Mouse (Mus musculus): ENCODE results near the gene Zfr2.
A peak's percentile ranks its signal among the peaks of the same experiment; 100 is the strongest.
"Not testable (repeated sequence)": the region's sequence is repeated elsewhere in the genome, so short reads cannot be mapped to it uniquely, and the experiment has no call there.

Zfr2 gene

GRCm38 (mm10) chr10:81202978-81203720, 29.8 kb upstream of the Zfr2 start:
- DNase-seq = no peak

GRCm38 (mm10) chr10:81204137-81204536, 28.8 kb upstream of the Zfr2 start:
- no peak for DNase-seq

DNA sequence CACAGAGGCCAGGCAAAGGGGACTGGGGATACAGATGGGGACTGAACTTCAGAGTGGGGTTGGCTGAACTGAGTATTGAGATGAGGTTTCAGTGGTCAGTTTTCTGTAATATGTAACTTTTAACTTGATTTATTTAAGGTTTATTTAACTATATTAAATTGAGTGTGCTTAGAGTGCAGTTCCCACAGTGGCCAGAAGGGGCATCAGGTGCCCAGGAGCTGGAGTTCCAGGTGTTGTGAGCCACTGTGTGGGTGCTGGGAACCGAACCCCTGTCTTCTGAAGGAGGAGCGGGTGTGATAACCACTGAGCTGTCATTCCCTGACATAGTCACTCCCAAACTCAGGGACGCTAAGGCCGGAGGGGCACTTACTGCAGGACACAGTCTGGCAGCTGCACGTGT, 22.8 kb upstream of the Zfr2 start:
- DNase-seq = no peak

DNA sequence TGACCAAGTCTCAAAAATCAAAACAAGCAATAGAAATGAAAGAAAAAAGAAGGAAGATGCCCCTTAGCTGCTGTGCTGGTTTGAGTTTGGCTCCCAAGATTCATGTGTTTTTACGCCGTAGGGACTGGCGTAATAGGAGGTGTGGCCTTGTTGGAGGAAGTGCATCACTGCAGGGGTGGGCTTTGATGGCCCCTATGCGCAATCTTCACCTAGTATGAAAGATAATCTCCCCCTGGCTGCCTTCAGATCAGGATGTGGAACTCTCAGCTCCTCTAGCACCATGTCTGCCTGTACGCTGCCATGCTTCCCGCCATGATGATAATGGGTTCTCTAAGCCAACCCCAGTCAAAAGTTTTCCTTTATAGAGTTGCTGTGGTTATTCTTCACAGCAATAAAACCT, 16.7 kb upstream of the Zfr2 start:
- DNase-seq = no peak

GRCm38 (mm10) chr10:81216810-81217209, 16.1 kb upstream of the Zfr2 start:
- no peak for DNase-seq

DNA sequence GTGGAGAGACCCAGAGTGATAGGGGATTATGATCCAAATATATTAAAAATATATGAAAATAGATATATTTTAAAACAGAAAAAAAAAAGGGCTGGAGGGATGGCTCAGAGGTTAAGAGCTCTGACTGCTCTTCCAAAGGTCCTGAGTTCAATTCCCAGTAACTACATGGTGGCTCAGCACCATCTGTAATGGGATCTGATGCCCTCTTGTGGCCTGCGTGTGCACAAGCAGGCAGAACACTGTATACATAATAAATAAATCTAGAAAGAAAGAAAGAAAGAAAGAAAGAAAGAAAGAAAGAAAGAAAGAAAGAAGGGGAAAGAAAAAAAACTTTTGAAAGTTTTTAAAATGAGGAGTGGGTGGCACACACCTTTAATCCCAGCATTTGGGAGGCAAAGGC, 15.7 kb upstream of the Zfr2 start:
- DNase-seq = not testable (repeated sequence)

- peak; percentile 77 for DNase-seq
These were observed 15.0 kb upstream of the Zfr2 start for GRCm38 (mm10) chr10:81217964-81218363.

DNA sequence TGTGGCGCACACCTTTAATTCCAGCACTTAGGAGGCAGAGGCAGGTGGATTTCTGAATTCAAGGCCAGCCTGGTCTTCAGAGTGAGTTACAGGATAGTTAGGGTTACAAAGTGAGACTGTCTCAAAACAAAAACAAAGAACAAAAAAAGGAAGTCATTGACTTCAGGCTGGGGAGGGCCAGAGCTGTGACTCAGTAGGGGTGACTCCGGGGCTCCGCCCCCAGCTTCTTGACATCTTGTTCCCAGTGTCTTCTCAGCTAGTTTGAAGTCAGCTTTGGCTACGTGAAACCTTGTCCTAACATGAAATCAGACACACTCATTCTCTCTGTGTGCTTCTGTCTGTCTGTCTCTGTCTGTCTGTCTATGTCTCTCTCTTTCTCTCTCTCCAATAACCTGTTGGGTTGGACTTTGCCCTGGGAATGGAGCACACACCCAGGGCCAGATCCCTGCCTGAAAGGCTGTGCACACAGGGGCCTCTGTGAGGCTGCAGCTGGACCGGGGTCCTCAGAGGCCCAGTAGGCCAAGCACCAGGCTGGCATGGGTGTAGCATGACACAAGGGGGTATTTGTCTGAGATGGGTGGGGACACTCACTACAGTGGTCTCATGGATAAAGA, 11.4 kb upstream of the Zfr2 start:
- DNase-seq = no peak

GRCm38 (mm10) chr10:81223731-81224130, 9.2 kb upstream of the Zfr2 start:
- DNase-seq = not testable (repeated sequence)

GRCm38 (mm10) chr10:81229735-81230437, 3.1 kb upstream of the Zfr2 start:
- no peak for DNase-seq

- peak; percentile 24 for DNase-seq
These were observed 2.3 kb upstream of the Zfr2 start, which contains the start of gene Atcay for GRCm38 (mm10) chr10:81230438-81231332. Gene Atcay, minus strand, starts transcription at chr10:81230833.

DNA sequence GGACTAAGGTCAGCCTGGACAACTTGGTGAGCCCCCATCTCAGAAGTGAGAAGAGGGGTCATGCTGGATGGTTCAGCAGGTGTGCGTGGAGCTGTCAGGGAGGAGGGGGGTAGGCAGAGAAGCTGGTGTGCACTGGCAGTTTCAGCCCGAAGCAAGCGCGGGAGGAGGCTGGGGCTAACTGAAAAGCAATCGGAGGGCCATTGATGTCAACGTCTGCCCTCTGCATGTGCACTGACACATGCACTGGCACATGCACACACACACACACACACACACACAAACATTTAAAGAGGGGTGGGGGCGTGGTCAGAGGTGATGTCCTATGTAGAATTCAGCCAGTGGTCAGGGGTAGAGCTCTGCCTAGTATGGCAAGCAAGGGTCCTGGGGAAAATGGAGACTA, 1.5 kb upstream of the Zfr2 start:
- no peak for DNase-seq

DNA sequence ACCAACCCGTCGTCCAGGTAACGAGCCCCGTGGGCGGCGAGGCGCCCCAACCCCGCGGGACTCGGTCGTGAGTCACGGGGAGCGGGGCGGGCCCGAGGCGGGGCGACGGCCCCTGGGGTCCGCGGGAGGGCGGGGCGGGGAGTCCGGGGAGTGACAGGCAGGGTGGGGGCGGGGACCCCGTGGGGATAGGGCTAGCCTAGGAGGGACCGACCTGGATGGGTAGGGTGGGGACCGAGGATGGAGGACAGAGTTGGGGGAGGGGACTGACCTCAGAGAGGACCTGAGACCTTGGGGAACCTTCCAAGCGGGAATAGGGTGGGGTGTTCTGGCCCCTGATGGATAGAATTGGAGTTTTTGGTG, 251 bp downstream of the Zfr2 start:
- no peak for DNase-seq

GRCm38 (mm10) chr10:81234206-81234605, 1.3 kb downstream of the Zfr2 start:
- DNase-seq = no peak

- DNase-seq = no peak
These were observed 3.7 kb downstream of the Zfr2 start for GRCm38 (mm10) chr10:81236471-81237268.

GRCm38 (mm10) chr10:81238618-81239017, 5.7 kb downstream of the Zfr2 start:
- DNase-seq = no peak

DNA sequence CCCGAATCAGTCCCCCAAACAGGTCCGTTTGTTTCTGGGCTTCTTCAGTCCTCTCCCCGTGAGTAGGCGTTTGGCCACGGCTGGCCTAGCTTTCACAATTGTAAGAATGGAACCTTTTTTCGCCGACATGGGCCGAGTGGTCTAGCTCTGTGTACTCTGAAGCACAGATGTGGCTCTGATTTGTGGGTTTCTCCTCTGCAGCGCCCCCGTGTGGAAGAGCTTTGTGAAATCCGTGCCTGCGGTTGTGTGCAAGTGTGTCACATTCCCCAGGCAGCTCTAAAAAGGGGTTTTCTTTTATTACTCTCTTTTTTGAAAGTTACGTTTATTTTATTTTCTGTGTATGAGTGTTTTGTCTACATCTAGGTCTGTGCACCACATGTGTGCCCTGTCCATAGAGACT, 7.9 kb downstream of the Zfr2 start:
- DNase-seq = peak; percentile 51

DNA sequence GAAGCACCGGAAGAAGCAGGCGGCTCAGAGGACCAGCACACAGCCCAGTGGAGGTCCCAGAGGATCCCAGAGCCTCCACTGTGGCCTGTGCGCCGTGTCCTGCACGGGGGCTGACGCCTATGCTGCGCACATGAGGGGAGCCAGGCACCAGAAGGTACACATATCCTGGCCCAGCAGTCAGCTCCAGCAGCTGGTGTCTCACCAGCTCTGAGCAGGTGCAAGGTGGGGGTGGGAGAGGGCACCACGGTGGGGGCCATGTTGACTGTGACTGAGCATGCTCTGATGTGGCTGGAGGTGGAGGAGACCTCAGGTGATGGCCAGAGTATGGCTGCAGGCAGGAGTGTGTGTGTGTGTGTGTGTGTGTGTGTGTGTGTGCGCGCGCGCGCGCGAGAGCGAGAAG, 9.1 kb downstream of the Zfr2 start:
- DNase-seq = no peak

DNA sequence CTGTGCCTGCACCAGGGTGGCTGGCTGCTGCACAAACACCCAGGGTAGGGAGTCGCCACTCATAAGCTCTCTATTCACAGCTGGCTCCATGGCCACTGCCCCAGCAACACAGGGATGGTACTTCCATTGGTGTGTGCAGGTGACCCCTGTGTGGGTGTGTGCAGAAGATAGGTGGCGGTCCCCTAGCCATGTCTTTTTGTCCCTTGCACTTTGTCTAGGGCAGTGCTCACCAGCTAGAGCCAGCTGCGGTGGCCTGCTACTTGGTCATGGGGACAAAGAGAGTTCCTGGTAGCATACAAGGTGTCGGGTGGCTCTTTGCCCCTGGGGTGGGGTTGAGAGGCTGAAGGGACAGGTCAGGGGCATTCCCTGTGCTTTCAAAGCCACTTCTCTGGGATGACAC, 11.2 kb downstream of the Zfr2 start:
- DNase-seq = no peak

DNA sequence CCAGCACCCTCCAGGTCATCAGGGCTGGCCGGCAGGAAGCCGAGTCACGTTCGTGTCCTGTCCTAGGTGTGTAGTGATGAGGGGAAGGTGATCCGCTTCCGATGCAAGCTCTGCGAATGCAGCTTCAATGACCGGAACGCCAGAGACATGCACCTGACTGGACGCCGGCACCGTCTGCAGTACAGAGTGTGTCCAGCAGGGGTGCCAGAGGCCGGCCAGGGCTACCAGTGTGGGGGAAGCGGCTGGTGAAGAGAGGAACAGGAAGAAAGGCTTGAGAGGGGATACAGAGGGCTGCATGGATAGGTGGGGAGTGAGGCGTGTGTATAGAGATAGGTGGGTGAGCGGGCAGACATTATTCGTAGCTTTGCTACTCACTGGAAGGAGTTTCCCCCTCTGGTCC, 11.6 kb downstream of the Zfr2 start:
- DNase-seq = peak; percentile 84

DNA sequence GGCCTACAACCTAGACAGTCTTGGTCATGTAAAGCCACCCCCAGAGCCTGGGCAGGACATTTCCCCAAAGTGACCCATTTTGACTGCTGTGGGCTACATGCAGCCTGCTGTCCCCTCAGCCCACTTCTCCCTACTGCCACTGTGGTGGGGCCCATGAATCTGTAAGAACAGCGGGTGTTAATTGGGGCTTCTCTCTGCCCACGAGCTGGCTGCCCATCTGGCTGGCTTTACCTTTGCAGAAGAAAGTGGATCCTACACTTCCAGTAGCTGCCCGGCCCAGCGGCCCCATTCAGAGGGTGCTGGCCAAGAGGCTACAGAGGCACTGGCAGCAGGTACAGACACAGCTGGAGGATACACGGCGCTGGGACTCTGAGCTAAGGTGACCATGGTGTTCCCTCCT, 12.2 kb downstream of the Zfr2 start:
- DNase-seq = no peak

DNA sequence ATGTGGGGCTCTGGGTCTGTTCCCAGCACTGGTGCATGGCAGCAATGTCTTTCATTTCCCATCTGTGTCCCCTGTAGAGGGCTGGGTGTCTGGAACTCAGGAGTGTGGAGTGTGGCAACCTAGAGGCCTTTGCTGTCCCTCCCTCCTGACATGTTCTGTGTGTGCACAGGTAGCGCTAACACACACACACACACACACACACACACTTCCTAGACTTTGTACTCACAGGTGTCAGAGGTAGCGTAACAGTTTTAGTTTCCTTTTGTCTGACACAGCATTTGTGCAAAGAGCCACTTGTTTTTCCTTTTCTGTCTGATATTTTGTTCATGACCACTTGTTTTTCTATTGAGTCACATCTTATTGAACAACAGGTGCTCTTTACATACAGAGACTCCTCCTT, 14.8 kb downstream of the Zfr2 start:
- DNase-seq = no peak

Data from kidney, adult 18-20 months (tissue).